Mouse (Mus musculus) c-Kit-positive CD71-positive TER-119-negative erythroid progenitor cells, embryonic 14.5 days (primary cell): ENCODE measurements around the gene Cldn10.

Source experiments
- DNase-seq: peaks from one replicate; pipeline ENCODE4 v3.0.0-alpha.2; 2013; ENCODE audit warnings: low read depth

Gene Cldn10

DNA sequence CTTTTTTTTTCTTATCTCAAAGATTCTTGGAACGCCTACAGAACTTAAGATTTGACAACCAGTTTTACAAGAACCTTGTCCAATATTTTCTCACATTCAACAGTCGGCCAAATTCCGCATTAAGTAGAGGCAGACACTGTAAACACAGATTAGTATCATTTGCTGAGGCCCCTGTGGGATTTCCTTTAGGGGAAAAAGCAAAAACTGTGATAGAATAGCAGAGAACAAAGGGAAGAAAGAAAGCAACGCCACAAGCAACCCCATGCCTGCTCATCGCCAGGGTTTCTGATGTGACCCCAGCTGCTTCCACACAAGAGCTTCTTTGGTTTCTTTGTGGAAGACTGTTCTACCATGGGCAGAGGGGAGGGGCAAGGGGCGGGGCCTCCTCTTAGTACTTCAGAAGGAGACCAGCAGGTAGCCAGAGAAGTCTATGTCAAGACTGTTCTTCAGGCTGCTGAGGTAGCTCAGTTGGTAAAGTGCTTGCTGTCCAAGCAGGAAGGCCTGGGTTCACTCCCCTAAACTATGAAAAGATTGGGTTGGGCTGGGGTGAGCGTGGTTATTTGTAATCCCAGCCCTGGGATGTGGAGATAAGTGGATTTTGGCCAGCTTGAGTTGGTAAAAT, 39.7 kb downstream of the Cldn10 start:
- no peak for DNase-seq

DNA sequence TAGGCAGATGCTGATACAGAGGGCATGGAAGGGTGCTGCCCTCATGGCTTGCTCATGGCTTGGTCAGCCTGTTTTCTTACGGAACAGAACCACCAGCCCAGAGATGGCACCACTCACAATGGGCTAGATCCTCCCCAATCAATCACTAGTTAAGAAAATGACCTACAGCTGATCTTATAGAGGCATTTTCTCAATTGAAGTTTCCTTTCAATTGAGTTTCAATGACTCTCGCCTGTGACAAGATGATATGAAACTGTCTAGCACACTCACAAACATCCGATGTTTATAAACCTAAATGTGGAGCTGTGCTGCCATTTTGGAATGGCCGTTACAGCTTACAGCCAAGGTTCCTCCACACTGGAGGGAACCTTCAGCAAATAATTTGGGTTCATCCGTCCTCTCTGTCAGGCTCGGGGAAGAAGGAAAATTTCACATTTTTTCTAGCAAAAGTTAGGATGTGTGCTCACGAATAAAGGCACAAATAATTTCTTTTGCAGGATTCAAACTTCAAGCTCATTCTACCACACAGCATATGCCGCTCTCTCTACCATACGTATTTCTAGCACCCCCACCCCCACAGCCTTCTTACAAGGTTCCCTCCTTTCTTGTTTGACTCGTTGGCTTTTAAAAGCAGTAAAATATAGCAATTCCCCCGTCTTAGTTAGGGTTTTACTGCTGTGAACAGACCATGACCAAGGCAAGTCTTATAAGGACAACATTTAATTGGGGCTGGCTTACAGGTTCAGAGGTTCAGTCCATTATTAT, 41.8 kb downstream of the Cldn10 start:
- no peak for DNase-seq

DNA sequence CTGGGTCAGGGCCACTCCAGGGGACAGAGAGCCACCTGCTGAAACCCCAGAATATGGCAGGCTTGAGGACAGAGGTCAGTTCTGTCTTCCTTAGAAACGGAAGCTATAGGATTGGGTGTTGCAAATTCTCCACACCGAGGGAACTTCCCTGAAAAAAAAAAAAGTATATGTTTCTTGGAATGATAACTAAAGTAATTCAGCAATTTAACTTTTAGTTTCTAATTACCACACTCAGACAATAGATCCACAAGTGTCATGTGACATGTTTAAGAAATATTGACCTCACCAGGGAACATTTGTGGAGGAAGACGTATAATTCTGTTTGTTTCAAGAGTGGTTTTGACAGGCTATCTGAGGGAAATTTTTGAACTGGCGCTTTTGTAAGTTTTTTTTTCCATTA, 43.9 kb downstream of the Cldn10 start:
- DNase-seq: no peak

DNA sequence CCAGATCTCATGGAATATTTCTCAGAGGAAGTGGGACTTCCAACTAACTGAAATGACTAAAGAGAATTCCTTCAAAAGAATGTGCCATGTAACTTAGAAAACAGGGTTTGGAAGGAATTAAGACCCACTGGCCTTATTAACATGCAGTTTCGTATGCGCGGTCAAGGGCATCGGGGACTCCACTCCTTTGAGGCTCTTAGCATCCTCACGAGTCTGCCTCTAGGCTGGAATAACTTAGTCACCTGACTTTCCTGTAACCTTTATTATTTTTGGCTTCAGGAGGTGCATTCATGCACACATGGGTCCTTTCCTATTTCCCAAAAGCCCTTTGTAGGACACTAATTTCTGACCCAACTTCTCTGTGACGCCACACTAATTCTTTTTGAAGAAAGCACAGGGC, 45.5 kb downstream of the Cldn10 start:
- no peak for DNase-seq

DNA sequence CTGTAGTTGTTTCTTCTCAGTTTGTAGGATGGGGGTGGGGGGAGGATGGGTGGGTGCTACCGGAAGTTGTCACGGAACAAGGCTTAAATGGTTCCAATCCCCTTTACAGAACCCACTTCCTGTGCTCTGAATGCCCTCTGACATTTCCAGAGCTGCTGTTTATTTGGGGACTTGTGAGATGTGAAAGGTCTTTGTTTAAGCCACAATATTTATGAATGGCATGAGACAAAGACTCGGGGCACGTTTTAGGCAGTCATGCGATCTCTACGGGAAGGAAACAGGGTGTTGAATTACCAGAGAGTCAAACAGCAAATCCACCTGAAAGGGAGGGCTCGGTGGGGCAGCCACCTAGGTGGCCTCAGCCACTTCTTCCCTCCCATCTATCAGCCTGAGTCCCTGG, 46.6 kb downstream of the Cldn10 start:
- no peak for DNase-seq

DNA sequence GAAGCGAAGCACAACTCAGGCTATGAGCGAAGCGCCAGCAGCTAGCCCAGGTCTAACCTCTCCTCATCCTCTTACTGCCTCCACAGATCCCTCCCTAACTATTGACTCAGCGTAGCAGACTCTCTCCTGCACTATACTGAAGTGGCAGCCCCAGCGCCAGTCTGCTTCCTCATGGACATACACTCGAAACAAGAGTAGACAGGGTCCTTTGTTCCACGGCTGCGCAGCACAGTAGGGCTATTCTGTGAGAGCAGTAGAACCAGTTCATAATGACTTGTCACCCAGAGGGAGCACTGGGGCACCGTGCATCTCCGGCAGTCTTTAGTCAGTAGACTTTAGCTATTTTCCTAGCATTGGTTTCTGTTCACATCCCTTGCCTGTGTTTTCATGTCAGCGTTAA, 48.4 kb downstream of the Cldn10 start:
- DNase-seq: no peak

DNA sequence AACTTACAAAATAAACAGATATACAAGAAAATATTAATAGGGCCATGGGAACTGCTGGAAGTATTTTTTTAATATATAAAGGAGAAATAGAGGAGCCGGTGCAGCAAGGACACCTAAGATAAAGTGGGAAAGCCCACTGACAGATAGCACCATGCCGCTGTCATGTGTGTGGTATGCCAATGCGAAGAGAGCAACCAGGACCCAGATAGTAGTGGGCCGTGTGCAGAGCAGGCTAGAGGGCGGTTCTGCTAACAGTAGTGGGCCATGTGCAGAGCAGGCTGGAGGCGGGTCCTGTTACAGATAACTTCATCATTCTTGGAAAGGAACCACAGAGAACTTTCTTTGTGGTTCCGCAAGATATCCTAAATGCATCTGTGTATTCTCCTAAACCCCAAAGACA, 49.0 kb downstream of the Cldn10 start:
- peak; percentile 62 for DNase-seq

DNA sequence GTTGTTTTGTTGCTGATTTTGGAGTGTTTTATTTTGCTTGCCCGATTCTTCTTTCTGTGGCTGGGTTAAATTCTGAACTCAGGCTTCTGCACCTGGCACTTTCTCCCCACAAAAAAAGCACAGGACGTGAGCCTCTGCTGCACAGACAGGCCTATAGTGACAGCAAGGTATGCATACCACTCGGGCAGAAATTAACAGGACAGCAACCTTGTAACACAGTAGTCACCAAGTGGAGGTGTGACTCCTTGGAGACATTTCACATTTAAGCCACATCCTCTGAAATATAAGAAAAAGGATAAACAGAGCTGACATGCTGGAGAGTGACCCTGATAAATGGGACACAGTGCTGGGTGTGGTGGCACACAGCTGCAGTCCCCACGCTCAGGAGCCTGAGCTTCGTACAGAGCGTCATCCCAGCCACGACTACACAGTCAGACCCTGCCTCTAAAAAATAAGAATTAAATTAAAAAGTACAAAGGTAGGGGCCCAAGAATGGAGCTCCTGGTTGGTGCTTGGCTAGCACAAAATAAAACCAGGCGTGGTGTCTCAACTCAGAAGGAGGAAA, 50.9 kb downstream of the Cldn10 start:
- DNase-seq: no peak

DNA sequence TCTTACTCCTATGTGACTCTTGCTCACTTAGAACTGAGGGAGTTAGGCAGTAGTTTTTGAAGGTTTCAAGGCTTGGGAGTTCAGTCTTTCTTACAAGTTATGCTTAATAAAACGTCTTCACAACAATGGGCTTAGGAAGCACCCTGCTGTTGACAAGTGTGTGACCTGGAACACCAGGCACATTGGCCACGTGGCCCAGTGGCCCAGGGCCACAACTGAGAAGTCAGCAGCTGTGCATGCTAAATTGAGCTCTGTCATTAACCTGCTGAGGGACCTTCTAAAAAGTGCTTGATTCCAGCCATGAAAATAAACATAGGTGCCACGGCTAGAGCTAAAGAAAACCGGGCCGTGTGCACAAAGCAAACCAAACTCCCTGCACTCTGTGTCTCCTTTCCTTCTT, 51.7 kb downstream of the Cldn10 start:
- DNase-seq: no peak

DNA sequence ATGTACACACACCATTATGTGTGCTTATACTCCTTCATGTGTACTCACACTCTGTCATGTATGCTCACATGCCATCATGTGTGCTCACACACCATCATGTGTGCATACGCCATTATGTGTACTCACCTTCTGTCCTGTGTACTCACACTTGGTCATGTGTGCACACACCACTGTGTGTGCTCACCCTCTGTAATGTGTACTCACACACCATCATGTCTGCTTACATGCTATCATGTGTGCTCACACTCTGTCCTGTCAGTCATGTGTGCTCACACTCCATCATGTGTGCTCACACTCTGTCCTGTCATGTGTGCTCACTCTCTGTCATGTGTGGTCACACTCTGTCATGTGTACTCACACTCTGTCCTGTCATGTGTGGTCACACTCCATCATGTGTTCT, 52.3 kb downstream of the Cldn10 start:
- DNase-seq: no peak

DNA sequence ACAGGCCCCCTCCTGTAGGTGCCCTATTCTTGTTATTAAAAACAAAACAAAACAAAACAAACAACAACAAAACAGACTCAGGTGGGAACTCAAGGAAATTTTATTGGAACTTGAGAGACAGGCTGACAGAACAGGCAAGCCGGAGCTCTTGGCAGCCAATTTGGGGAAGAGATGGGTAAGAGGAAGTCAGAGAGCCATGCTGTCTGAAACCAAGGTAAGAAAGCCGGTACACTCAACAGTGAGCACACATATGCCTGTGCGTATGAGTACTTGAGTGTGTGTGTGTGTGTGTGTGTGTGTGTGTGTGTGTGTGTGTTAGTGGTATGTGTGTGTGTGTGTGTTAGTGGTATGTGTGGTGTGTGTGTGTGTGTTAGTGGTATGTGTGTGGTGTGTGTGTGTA, 54.6 kb downstream of the Cldn10 start:
- DNase-seq: no peak

DNA sequence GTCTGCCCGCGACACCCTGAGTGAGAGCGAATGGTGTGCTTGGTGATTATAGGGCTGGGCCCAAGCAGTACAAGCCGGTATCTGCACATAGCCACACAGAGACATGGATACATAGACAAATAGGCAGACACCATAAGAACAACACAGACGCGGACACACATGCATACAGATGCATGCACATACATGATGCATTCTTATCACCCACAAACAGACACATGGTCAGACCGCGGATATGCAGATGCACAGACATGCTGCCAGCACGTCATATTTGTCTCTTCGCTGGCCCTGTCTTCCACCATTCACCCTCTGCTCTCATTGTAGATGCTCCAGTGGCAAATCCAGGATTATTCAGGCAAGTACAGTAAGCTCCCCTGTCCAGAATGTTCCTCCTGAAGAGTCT, 59.1 kb downstream of the Cldn10 start:
- DNase-seq: peak; percentile 52

DNA sequence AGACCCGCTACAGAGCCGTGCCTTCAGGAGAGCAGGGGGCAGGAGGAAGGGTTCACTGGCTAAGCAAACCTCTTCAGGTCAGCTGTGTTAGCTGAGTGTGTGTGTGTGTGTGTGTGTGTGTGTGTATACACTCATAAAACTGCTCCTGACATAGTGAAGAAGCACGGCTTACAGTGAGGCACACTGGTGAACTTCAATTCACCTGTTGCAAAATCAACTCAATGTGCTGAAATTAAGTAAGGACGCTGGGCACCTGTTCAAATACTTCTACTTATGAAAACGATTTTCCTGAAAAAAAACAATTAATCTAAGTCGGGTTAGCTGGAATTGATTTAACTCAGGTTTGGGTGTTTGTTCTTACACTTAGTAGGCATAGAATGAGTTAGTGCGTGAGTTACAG, 60.5 kb downstream of the Cldn10 start:
- no peak for DNase-seq

DNA sequence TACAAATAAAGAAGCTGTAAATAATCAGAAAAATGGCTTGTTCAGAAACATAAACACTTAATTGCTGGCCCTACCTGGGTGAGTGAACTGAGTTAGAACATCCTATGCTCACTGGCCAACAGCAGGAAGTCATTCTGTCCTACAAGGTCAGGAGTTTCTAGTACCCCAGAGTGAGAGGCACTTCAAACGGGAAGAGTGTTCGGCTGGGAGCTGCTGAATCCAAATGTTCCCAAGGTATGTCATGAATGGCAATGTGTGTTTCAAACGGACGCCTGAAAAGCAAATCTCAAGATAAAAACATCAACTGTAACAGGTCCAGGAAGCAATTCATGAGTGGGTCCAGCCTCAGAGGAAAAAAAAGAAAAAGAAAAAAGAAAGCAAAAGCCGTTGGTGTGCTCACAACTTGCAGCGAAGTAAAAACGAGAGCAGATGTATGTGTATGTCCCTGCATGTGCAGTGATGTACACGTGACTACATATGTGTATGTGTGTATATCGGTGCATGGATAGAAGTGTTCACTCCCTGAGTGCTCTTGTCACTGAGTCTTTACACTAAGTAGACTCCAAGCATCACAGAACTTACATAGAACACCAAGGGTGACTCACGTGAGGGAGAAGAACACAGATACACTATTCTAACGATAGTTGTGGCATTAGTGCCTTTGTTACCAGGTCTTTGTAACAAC, 62.4 kb downstream of the Cldn10 start:
- DNase-seq: no peak

DNA sequence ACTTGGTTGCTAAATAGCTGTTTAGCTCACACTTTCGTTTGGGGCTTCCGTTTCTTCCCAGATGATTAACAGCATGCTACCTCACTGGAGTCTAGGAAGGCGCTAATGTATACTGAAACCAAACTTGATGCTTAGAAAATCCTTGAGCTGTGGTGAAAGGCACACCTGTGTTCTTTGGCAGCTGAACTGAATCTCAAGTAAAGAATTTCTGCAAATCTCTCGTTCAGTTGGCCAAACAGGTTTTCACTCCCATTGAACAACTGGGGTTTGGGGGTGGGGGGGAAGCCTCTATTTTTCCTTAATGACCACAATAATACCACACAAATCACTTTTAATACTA, 63.0 kb downstream of the Cldn10 start:
- DNase-seq: no peak

DNA sequence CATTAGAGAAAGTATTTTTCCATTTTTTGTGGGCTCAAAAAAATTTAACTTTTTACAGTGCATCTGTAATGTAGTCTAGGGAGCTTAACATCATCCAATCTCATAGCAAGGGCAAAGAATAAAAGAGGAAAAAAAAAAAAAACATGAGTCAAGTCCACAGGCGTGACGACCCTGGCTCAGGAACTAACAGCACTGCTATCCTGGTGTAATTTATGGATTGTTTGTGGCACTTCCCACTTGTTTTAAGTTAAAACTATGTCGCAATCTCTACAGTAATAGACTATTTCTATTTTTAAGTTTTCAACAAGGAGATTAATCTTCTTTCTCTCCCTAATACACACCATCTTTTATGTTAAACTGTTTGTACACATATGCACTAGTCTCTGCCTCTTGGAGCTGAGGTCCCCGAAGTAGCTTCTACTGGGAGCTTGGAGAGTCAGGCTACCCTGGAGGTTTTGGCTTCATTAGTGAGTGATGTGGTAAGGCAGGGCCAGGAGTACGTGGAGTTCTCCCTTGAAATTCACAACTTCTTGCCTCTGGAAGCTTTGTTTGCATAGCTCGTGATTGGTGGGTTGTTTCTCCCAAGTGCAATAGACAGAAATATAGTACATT, 63.9 kb downstream of the Cldn10 start:
- no peak for DNase-seq

DNA sequence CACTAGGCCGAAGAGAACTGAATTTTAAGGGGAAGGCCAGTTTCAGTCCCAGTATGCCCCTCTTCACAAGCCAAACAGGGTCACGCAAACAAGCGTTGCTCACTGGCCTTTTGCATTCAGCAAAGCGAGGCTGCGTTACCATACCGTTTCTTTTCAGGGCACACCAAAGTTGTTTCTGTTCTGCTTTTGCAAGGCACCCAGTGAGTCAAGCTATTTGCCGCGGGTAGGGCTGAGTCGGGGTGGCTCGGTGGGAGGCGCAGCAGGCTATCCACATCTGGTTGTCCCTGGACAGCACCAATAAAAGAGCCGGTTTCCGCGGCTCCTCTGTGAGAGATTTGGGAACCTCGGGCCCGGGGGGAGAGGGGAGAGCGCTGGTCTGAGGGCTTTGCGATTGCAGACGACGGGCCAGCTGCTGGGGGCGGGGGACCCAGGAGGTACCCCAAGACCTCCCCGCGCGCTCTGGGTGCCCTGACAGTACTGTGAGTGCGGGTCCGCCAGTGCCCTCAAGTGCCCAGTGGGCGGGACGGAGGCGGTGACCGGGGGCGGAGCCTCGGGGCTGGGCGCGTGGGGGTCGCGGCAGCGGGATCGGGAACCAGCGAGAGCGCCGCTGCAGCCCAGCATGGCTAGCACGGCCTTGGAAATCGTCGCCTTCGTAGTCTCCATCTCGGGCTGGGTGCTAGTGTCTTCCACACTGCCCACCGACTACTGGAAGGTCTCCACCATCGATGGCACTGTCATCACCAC, 66.8 kb downstream of the Cldn10 start:
- no peak for DNase-seq

DNA sequence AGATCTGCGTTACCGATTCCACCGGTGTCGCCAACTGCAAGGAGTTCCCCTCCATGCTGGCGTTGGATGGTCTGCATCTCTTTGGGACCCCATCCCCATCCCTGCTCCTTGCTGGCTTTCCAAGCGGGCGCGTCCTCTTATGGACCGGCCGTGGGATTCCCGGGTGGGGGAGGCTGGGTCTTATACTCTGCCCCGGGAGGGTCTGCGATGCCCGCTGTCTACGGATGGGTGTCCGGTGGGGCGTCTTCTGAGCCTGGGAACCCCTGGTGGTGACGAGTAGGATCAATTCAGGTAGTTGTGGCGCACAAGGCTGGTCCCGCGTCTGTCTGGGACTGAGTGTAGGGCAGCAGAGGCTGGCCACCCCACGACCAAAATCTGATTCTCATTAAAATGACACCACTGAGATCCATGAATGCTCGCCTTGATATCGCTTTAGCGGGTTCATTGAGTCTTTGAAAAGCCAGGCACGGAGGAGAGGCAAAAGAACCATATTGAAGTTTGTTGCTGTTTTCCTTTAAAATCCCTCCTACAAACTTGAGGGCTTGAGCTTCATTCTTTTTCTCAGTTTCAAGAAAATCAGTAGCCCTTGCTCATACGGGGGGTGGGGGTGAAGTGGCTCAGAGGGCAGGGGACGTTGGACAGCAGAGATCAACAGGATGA, 67.6 kb downstream of the Cldn10 start:
- no peak for DNase-seq

DNA sequence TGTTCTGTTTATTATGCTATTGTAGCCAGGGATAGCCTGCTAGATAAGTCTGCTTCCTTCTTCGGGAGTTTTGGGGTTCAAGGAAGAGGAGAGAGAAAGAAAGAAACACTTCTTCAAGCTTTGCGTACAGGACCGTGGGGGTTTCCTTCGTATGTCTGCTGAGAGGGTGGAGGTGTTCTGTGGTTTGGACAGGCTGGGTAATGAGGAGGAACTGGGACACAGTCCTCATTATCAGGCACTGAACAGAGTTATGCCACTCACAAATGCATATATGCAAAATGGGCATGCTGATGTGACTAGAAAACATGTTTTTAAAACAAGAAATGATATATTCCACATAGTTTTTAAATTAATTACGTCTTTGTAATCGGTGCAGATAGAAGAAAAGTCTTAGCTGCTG, 68.9 kb downstream of the Cldn10 start:
- DNase-seq: no peak

DNA sequence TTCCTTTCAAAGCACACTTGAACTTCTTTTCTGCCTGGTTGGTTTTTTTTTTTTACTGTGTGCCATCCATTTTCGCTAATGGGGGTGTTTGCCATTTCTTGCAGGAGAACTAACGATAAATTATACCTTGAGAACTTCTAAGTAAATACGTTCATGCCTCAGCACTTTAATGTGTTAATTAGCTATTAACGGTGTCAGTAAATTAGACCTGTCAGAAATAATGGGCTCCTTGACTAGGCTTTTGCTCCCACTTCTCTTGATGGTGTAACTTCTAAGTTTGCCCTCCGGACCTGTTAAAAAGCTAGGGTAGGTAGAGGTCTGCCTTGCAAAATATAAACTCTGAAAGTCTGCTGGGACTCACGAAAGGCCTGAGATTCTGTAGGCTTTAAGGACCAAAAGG, 70.6 kb downstream of the Cldn10 start:
- DNase-seq: no peak

DNA sequence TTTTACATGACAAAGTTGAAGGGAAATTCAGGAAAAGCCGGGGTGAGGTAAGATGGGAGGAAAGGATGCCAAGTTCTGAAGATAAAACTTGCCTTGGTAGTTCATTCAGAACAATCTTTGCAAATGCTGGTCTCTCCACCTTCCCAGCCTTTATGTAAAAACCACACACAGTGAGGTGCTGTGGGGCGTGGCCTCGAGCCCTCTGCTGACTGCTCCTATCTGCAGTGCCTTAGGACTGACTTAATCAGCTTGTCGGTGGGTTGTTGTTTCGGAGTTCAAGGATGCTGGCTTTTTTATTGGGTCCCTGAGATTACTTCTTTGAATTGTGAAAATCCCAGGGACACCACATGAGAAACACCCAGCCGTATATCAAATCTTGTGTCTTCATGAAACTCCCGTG, 74.5 kb downstream of the Cldn10 start:
- no peak for DNase-seq

DNA sequence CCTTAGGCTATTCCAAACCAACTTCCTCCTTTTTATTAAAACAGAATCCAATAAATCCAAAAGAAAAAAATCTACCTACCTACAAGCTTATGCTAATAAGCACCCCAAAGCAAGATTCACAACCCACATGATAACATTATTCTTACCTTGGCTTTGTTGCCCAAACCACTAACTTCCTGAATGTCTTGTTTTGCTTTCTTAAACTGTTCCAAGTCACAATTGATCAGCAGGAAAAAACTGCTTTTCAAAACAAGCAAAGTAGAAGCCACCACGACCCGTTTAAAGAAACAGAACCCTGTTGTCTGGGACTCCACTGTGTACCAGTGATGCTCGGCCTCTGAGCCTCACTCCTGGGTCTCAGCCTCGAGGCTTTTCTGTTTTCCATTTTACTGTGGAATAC, 77.2 kb downstream of the Cldn10 start:
- no peak for DNase-seq
